Mouse (Mus musculus): ENCODE results near the gene Slc17a8. TPM values are rescaled to one million over a fixed set of nuclear protein-coding genes. Genes with fewer than 3 reads are reported as not detected.

Gene Slc17a8
- polyA plus RNA-seq, 1 experiment from 2014 or later: not detected

- Histone ChIP-seq H3K9ac (no peak overlapping the region), H3K36me3 (no peaks in the 10 kb centered on the region), H3K4me2 (no peak overlapping the region), H3K4me1 (no peaks in the 10 kb centered on the region), H3K27me3 (no peaks in the 10 kb centered on the region), H3K27ac (no peak overlapping the region), H3K9me3 (no peaks in the 10 kb centered on the region), H3K4me3 (no peak overlapping the region)
- ATAC-seq (ENCODE audit: borderline replicate concordance, extremely low read depth, low FRiP score, low TSS enrichment): no peak
- 64% methylated on average over 4 of the region's 4 CpGs for WGBS
Measured at GRCm38 (mm10) chr10:89551657-89552056, 69.4 kb downstream of the Slc17a8 start.

- H3K4me3 ChIP-seq: no peak overlapping the region
- no peaks in the 10 kb centered on the region for H3K9me3 ChIP-seq
- ATAC-seq (ENCODE audit: borderline replicate concordance, extremely low read depth, low FRiP score, low TSS enrichment): no peak
- 10% methylated on average over 6 of the region's 6 CpGs for WGBS
- no peaks in the 10 kb centered on the region for H3K36me3 ChIP-seq
- H3K4me2 ChIP-seq: no peak overlapping the region
- H3K27ac ChIP-seq: no peak overlapping the region
- no peaks in the 10 kb centered on the region for H3K4me1 ChIP-seq
- H3K9ac ChIP-seq: no peak overlapping the region
- H3K27me3 ChIP-seq: no peaks in the 10 kb centered on the region
Measured at GRCm38 (mm10) chr10:89548028-89548427, 73.0 kb downstream of the Slc17a8 start.

GRCm38 (mm10) chr10:89546989-89547388 lies 74.1 kb downstream of the Slc17a8 start:
- 35% methylated on average over 2 of the region's 2 CpGs for WGBS

GRCm38 (mm10) chr10:89543867-89544266 lies 77.2 kb downstream of the Slc17a8 start:
- 54% methylated on average over 6 of the region's 6 CpGs for WGBS
- ATAC-seq (ENCODE audit: borderline replicate concordance, extremely low read depth, low FRiP score, low TSS enrichment): no peak
- Histone ChIP-seq H3K36me3 (no peaks in the 10 kb centered on the region), H3K4me1 (no peaks in the 10 kb centered on the region), H3K4me3 (no peak overlapping the region), H3K27ac (no peak overlapping the region), H3K9me3 (no peaks in the 10 kb centered on the region), H3K4me2 (no peak overlapping the region), H3K9ac (no peak overlapping the region), H3K27me3 (no peaks in the 10 kb centered on the region)

More at GRCm38 (mm10) chr10:89546989-89547388, 74.1 kb downstream of the Slc17a8 start:
- no peak for ATAC-seq (ENCODE audit: borderline replicate concordance, extremely low read depth, low FRiP score, low TSS enrichment)
- no peak overlapping the region for H3K27ac ChIP-seq
- H3K4me3 ChIP-seq: no peak overlapping the region
- no peaks in the 10 kb centered on the region for H3K4me1 ChIP-seq
- no peak overlapping the region for H3K4me2 ChIP-seq
- no peaks in the 10 kb centered on the region for H3K27me3 ChIP-seq
- no peaks in the 10 kb centered on the region for H3K9me3 ChIP-seq
- no peaks in the 10 kb centered on the region for H3K36me3 ChIP-seq
- no peak overlapping the region for H3K9ac ChIP-seq

- Histone ChIP-seq H3K4me3 (no peak overlapping the region), H3K4me2 (no peak overlapping the region), H3K27ac (no peak overlapping the region), H3K4me1 (no peaks in the 10 kb centered on the region), H3K36me3 (no peaks in the 10 kb centered on the region), H3K27me3 (no peaks in the 10 kb centered on the region), H3K9me3 (no peaks in the 10 kb centered on the region), H3K9ac (no peak overlapping the region)
- WGBS: 79% methylated on average over 3 of the region's 3 CpGs
- no peak for ATAC-seq (ENCODE audit: borderline replicate concordance, extremely low read depth, low FRiP score, low TSS enrichment)
Measured at GRCm38 (mm10) chr10:89542321-89542720, 78.7 kb downstream of the Slc17a8 start.

GRCm38 (mm10) chr10:89532929-89533727 lies 87.9 kb downstream of the Slc17a8 start, which contains the start of gene Nr1h4:
Gene Nr1h4 (minus strand): TSS chr10:89533585.
- Histone ChIP-seq H3K36me3 (no peaks in the 10 kb centered on the region), H3K9ac (no peak within 1 kb of the TSS), H3K4me1 (peaks cover 21% of the 10 kb centered on the region), H3K27me3 (no peaks in the 10 kb centered on the region), H3K4me2 (peak within 1 kb of the TSS; percentile 23), H3K9me3 (no peaks in the 10 kb centered on the region), H3K4me3 (no peak within 1 kb of the TSS), H3K27ac (0 out of 2 replicates have a peak within 1 kb of the TSS, but pooled peaks have one; percentile 20)
- 38% methylated on average over 17 of the region's 17 CpGs for whole genome bisulfite sequencing
- ATAC-seq (ENCODE audit: borderline replicate concordance, extremely low read depth, low FRiP score, low TSS enrichment): no peak

GRCm38 (mm10) chr10:89532451-89532850 lies 88.6 kb downstream of the Slc17a8 start:
- ATAC-seq (ENCODE audit: borderline replicate concordance, extremely low read depth, low FRiP score, low TSS enrichment): no peak; the same call in 1 of the 2 replicates
- Histone ChIP-seq H3K9ac (no peak overlapping the region), H3K4me3 (no peak overlapping the region), H3K4me2 (no peak overlapping the region), H3K36me3 (no peaks in the 10 kb centered on the region), H3K9me3 (no peaks in the 10 kb centered on the region), H3K4me1 (peaks cover 21% of the 10 kb centered on the region), H3K27ac (no peak overlapping the region), H3K27me3 (no peaks in the 10 kb centered on the region)
- 73% methylated on average over 5 of the region's 5 CpGs for WGBS

- H3K4me1 ChIP-seq: peaks cover 21% of the 10 kb centered on the region
- no peaks in the 10 kb centered on the region for H3K36me3 ChIP-seq
- no peak overlapping the region for H3K4me2 ChIP-seq
- H3K4me3 ChIP-seq: no peak overlapping the region
- no peak overlapping the region for H3K27ac ChIP-seq
- WGBS: 45% methylated on average over 2 of the region's 2 CpGs
- H3K9ac ChIP-seq: no peak overlapping the region
- ATAC-seq (ENCODE audit: borderline replicate concordance, extremely low read depth, low FRiP score, low TSS enrichment): no peak
- no peaks in the 10 kb centered on the region for H3K27me3 ChIP-seq
- H3K9me3 ChIP-seq: no peaks in the 10 kb centered on the region
Measured at GRCm38 (mm10) chr10:89531976-89532375, 89.1 kb downstream of the Slc17a8 start.

- Histone ChIP-seq H3K27me3 (no peaks in the 10 kb centered on the region), H3K27ac (no peak overlapping the region), H3K9ac (no peak overlapping the region), H3K4me3 (no peak overlapping the region), H3K9me3 (no peaks in the 10 kb centered on the region), H3K4me2 (no peak overlapping the region), H3K36me3 (no peaks in the 10 kb centered on the region), H3K4me1 (peaks cover 21% of the 10 kb centered on the region)
- 26% methylated on average over 5 of the region's 5 CpGs for WGBS
- peak; percentile 39; the same call in 1 of the 2 replicates for ATAC-seq (ENCODE audit: borderline replicate concordance, extremely low read depth, low FRiP score, low TSS enrichment)
Measured at GRCm38 (mm10) chr10:89531194-89531634, 89.8 kb downstream of the Slc17a8 start.

- Histone ChIP-seq H3K27me3 (no peaks in the 10 kb centered on the region), H3K4me2 (no peak overlapping the region), H3K4me1 (peaks cover 7% of the 10 kb centered on the region; the same call in 1 of the 2 replicates), H3K9ac (no peak overlapping the region), H3K27ac (no peak overlapping the region), H3K9me3 (no peaks in the 10 kb centered on the region), H3K4me3 (no peak overlapping the region), H3K36me3 (no peaks in the 10 kb centered on the region)
- WGBS: 47% methylated on average over 5 of the region's 5 CpGs
- ATAC-seq (ENCODE audit: borderline replicate concordance, extremely low read depth, low FRiP score, low TSS enrichment): no peak
Measured at GRCm38 (mm10) chr10:89527054-89527453, 94.0 kb downstream of the Slc17a8 start.

- Histone ChIP-seq H3K27me3 (no peaks in the 10 kb centered on the region), H3K36me3 (no peaks in the 10 kb centered on the region), H3K4me3 (no peak overlapping the region), H3K9me3 (no peaks in the 10 kb centered on the region), H3K4me2 (no peak overlapping the region), H3K27ac (no peak overlapping the region), H3K4me1 (no peaks in the 10 kb centered on the region; the same call in 1 of the 2 replicates), H3K9ac (no peak overlapping the region)
- WGBS: 78% methylated on average over 2 of the region's 2 CpGs
- no peak for ATAC-seq (ENCODE audit: borderline replicate concordance, extremely low read depth, low FRiP score, low TSS enrichment)
Measured at GRCm38 (mm10) chr10:89525823-89526222, 95.2 kb downstream of the Slc17a8 start.

Measured in lung, embryonic 15.5 days (tissue).